ENCODE assay signal across 10 mouse cellular contexts in the genomic region with DNA sequence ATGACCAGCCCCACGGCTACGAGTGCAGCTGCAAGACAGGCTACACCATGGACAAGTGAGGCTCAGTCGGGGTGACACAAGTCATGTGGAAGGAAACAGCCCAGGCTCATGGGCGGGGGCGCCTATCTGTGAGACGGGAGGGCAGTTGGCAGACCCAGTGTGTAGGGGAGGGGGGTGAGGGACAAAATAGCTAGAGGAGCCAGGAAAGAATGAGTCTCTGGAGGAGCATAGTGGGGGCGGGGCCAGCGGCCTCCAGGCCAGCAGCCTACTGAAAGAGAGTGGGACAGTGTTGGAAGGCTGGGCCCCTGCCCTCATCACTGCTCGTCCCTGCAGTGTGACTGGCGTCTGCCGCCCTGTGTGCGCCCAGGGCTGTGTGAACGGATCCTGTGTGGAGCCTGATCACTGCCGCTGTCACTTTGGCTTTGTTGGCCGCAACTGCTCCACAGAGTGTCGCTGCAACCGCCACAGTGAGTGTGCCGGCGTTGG. TPM values are rescaled to one million over a fixed set of nuclear protein-coding genes. Genes with fewer than 3 reads are reported as not detected.
DNase-seq lines count a peak whose midpoint lies in the region; ATAC-seq and TF ChIP-seq lines count a peak whose summit lies in the region.
"Had no signal": no experiment of that assay in that cellular context is flagged by ENCODE, and none has a peak within 500 bp of the region (broad histone marks: within the 10 kb centered on the region; RNA-seq: fewer than 3 reads in every experiment).

No protein-coding gene starts in this region.

- peaks cover 81% of the 10 kb centered on the region for H3K36me3 ChIP-seq in heart, embryonic 12.5 days
- peaks cover 92% of the 10 kb centered on the region for H3K36me3 ChIP-seq in G1E (replicated peaks)
- peaks cover 94% of the 10 kb centered on the region for H3K36me3 ChIP-seq in forebrain, embryonic 12.5 days (replicated peaks)
- no peaks in the 10 kb centered on the region; the same call in 1 of the 2 replicates for H3K36me3 ChIP-seq in intestine, embryonic 16.5 days (ENCODE audit: control insufficient read depth, insufficient read depth, low read length)
- peaks cover 6% of the 10 kb centered on the region; the same call in 1 of the 2 replicates for H3K36me3 ChIP-seq in liver, embryonic 12.5 days

- no peaks in the 10 kb centered on the region for H3K27me3 ChIP-seq in heart, embryonic 12.5 days (replicated peaks)
- no peaks in the 10 kb centered on the region for H3K27me3 ChIP-seq in G1E (ENCODE audit: insufficient read depth, low read length)
- H3K27me3 ChIP-seq in forebrain, embryonic 12.5 days = no peaks in the 10 kb centered on the region
- no peaks in the 10 kb centered on the region for H3K27me3 ChIP-seq in intestine, embryonic 16.5 days (replicated peaks; ENCODE audit: control insufficient read depth, insufficient read depth, low read length)
- no peaks in the 10 kb centered on the region for H3K27me3 ChIP-seq in liver, embryonic 12.5 days (replicated peaks)

- peaks cover 13% of the 10 kb centered on the region for H3K4me1 ChIP-seq in heart, embryonic 12.5 days (replicated peaks)
- peaks cover 6% of the 10 kb centered on the region; the same call in 1 of the 2 replicates for H3K4me1 ChIP-seq in G1E (ENCODE audit: insufficient read depth, low read depth, low read length)
- peaks cover 10% of the 10 kb centered on the region; the same call in 1 of the 2 replicates for H3K4me1 ChIP-seq in forebrain, embryonic 12.5 days
- H3K4me1 ChIP-seq in intestine, embryonic 16.5 days (ENCODE audit: control insufficient read depth, insufficient read depth, low read length) = no peaks in the 10 kb centered on the region
- H3K4me1 ChIP-seq in liver, embryonic 12.5 days = no peaks in the 10 kb centered on the region

- no peak for TF ChIP-seq CTCF in G1E (IDR thresholded peaks at IDR 0.05; ENCODE audit: low read depth, low read length)

- no peak for DNase-seq in heart, adult 8-10 months (ENCODE audit: low spot score)
- DNase-seq in G1E (ENCODE audit: low spot score) = no peak
- DNase-seq in gastrocnemius, postnatal 36 days = no peak
- no peak for DNase-seq in layer of hippocampus, adult 18-20 months (ENCODE audit: low spot score in 2 of 2)

- intact Hi-C loops in gastrocnemius, postnatal 36 days (cut with DNase I) = no loop called here

- H3K4me3 ChIP-seq in heart, embryonic 12.5 days = no peak overlapping the region
- 0 out of 2 replicates have a peak overlapping the region, but pooled peaks have one; percentile 13 for H3K4me3 ChIP-seq in G1E (ENCODE audit: low read depth, low read length)
- H3K4me3 ChIP-seq in forebrain, embryonic 12.5 days (replicated peaks) = no peak overlapping the region
- no peak overlapping the region for H3K4me3 ChIP-seq in intestine, embryonic 16.5 days (ENCODE audit: low read length)
- H3K4me3 ChIP-seq in liver, embryonic 12.5 days = no peak overlapping the region

- H3K9me3 ChIP-seq in heart, embryonic 12.5 days (replicated peaks) = no peaks in the 10 kb centered on the region
- H3K9me3 ChIP-seq in G1E (replicated peaks) = no peaks in the 10 kb centered on the region
- no peaks in the 10 kb centered on the region for H3K9me3 ChIP-seq in forebrain, embryonic 12.5 days
- no peaks in the 10 kb centered on the region for H3K9me3 ChIP-seq in intestine, embryonic 16.5 days (ENCODE audit: control insufficient read depth, low read length)
- no peaks in the 10 kb centered on the region for H3K9me3 ChIP-seq in liver, embryonic 12.5 days (replicated peaks)

- WGBS in heart, embryonic 12.5 days = 71% methylated on average over 19 of the region's 19 CpGs
- 71% methylated on average over 19 of the region's 19 CpGs for WGBS in forebrain, embryonic 12.5 days
- WGBS in intestine, embryonic 16.5 days = 80% methylated on average over 19 of the region's 19 CpGs
- WGBS in liver, embryonic 12.5 days (ENCODE audit: insufficient replicate concordance) = 80% methylated on average over 19 of the region's 19 CpGs

- ATAC-seq in heart, embryonic 12.5 days (ENCODE audit: insufficient number of reproducible peaks, low FRiP score) = peak; percentile 62
- ATAC-seq in G1E (ENCODE audit: extremely low read depth, insufficient number of reproducible peaks, low FRiP score, poor library complexity, severe bottlenecking) = no peak
- peak; percentile 60 for ATAC-seq in forebrain, embryonic 12.5 days (ENCODE audit: low FRiP score)
- ATAC-seq in intestine, embryonic 16.5 days = peak; percentile 31; the same call in 1 of the 2 replicates
- ATAC-seq in liver, embryonic 12.5 days = no peak

- H3K4me2 ChIP-seq in heart, embryonic 12.5 days = no peak overlapping the region
- H3K4me2 ChIP-seq in forebrain, embryonic 12.5 days = no peak overlapping the region
- H3K4me2 ChIP-seq in intestine, embryonic 16.5 days (ENCODE audit: low read depth, low read length) = no peak overlapping the region
- H3K4me2 ChIP-seq in liver, embryonic 12.5 days = no peak overlapping the region

- H3K27ac ChIP-seq in heart, embryonic 12.5 days (ENCODE audit: poor library complexity, severe bottlenecking) = no peak overlapping the region
- H3K27ac ChIP-seq in forebrain, embryonic 12.5 days = peak overlapping the region; percentile 15
- H3K27ac ChIP-seq in intestine, embryonic 16.5 days (ENCODE audit: low read length) = no peak overlapping the region
- no peak overlapping the region for H3K27ac ChIP-seq in liver, embryonic 12.5 days

- H3K9ac ChIP-seq in heart, embryonic 12.5 days = peak overlapping the region; percentile 15; the same call in 1 of the 2 replicates
- H3K9ac ChIP-seq in forebrain, embryonic 12.5 days = no peak overlapping the region
- H3K9ac ChIP-seq in intestine, embryonic 16.5 days (ENCODE audit: low read depth, low read length) = no peak overlapping the region
- H3K9ac ChIP-seq in liver, embryonic 12.5 days = no peak overlapping the region

RNA-seq across cellular contexts. Expression of a gene that starts 10.8 kb away (rescaled TPM):
- not detected in 2 replicates for polyA plus RNA-seq in heart, embryonic 12.5 days (2016; fragmentation: Nextera tagmentation; extraction: Ambion mirVana)
- total RNA-seq in heart, adult 8-10 months (2022) = not detected
- total RNA-seq in G1E (2014; fragmentation: Nextera tagmentation) (not detected in 2 replicates), G1E (2017) (not detected in 2 replicates)
- not detected in 2 replicates for polyA plus RNA-seq in G1E (2012)
- not detected in 2 replicates for polyA plus RNA-seq in forebrain, embryonic 12.5 days (2016; fragmentation: Nextera tagmentation; extraction: Ambion mirVana)
- polyA plus RNA-seq in intestine, embryonic 16.5 days (2015; fragmentation: Nextera tagmentation; extraction: Ambion mirVana) = 0.69 and 1.1 TPM in 2 replicates
- not detected in 2 replicates for polyA plus RNA-seq in liver, embryonic 12.5 days (2016; fragmentation: Nextera tagmentation; extraction: Ambion mirVana)
- not detected for total RNA-seq in gastrocnemius, postnatal 36 days (2021)
- total RNA-seq in layer of hippocampus, adult 18-20 months (2021) = not detected
- total RNA-seq: megakaryocyte-erythroid progenitor cell, adult 5-6 weeks had no signal
- polyA plus RNA-seq: large intestine, adult 2 months had no signal

RNA-seq across cellular contexts. Expression of a gene that starts 39.7 kb away (rescaled TPM):
- 4.1 and 5.9 TPM in 2 replicates for polyA plus RNA-seq in heart, embryonic 12.5 days (2016; fragmentation: Nextera tagmentation; extraction: Ambion mirVana)
- total RNA-seq in heart, adult 8-10 months (2022) = 10 to 100 TPM; 34.3 to 45.6 (median 40.1) TPM
- total RNA-seq in G1E (2014; fragmentation: Nextera tagmentation) = 6.1 and 13.0 TPM in 2 replicates
- 4.6 and 4.8 TPM in 2 replicates for total RNA-seq in G1E (2017)
- polyA plus RNA-seq in G1E (2012) = 15.7 and 16.1 TPM in 2 replicates
- 7.6 and 8.8 TPM in 2 replicates for polyA plus RNA-seq in forebrain, embryonic 12.5 days (2016; fragmentation: Nextera tagmentation; extraction: Ambion mirVana)
- 9.1 and 11.8 TPM in 2 replicates for polyA plus RNA-seq in intestine, embryonic 16.5 days (2015; fragmentation: Nextera tagmentation; extraction: Ambion mirVana)
- polyA plus RNA-seq in liver, embryonic 12.5 days (2016; fragmentation: Nextera tagmentation; extraction: Ambion mirVana) = 2.9 and 3.3 TPM in 2 replicates
- total RNA-seq in gastrocnemius, postnatal 36 days (2021) = 10 to 100 TPM; 18.6 to 20.6 TPM
- total RNA-seq in layer of hippocampus, adult 18-20 months (2021) = 10 to 100 TPM in 1 of 2 experiments, 1 to 10 TPM in 1; 9.4 to 11.0 TPM

RNA-seq across cellular contexts. Expression of a gene that starts 41.8 kb away (rescaled TPM):
- 10.3 and 10.8 TPM in 2 replicates for polyA plus RNA-seq in heart, embryonic 12.5 days (2016; fragmentation: Nextera tagmentation; extraction: Ambion mirVana)
- 10 to 100 TPM; 33.9 to 35.8 (median 34.8) TPM for total RNA-seq in heart, adult 8-10 months (2022)
- total RNA-seq in G1E (2014; fragmentation: Nextera tagmentation) (14.3 and 14.4 TPM in 2 replicates), G1E (2017) (6.3 and 7.5 TPM in 2 replicates)
- polyA plus RNA-seq in G1E (2012) = 24.4 and 25.3 TPM in 2 replicates
- polyA plus RNA-seq in forebrain, embryonic 12.5 days (2016; fragmentation: Nextera tagmentation; extraction: Ambion mirVana) = 18.5 and 18.8 TPM in 2 replicates
- polyA plus RNA-seq in intestine, embryonic 16.5 days (2015; fragmentation: Nextera tagmentation; extraction: Ambion mirVana) = 6.8 and 7.1 TPM in 2 replicates
- polyA plus RNA-seq in liver, embryonic 12.5 days (2016; fragmentation: Nextera tagmentation; extraction: Ambion mirVana) = 2.6 TPM in 2 replicates
- 10 to 100 TPM; 16.3 to 16.6 TPM for total RNA-seq in gastrocnemius, postnatal 36 days (2021)
- total RNA-seq in layer of hippocampus, adult 18-20 months (2021) = 10 to 100 TPM; 99.1 to 99.9 TPM

RNA-seq across cellular contexts. Expression of a gene that starts 52.9 kb away (rescaled TPM):
- polyA plus RNA-seq in heart, embryonic 12.5 days (2016; fragmentation: Nextera tagmentation; extraction: Ambion mirVana) = 0.23 and 0.30 TPM in 2 replicates
- under 1 TPM in 1 of 4 experiments, not detected in 3; 0.14 TPM for total RNA-seq in heart, adult 8-10 months (2022)
- total RNA-seq in G1E (2014; fragmentation: Nextera tagmentation) (not detected in 2 replicates), G1E (2017) (not detected in 2 replicates)
- not detected in 2 replicates for polyA plus RNA-seq in G1E (2012)
- polyA plus RNA-seq in forebrain, embryonic 12.5 days (2016; fragmentation: Nextera tagmentation; extraction: Ambion mirVana) = 11.9 and 12.1 TPM in 2 replicates
- polyA plus RNA-seq in intestine, embryonic 16.5 days (2015; fragmentation: Nextera tagmentation; extraction: Ambion mirVana) = 0.61 and 1.1 TPM in 2 replicates
- 0.14 TPM in 2 replicates for polyA plus RNA-seq in liver, embryonic 12.5 days (2016; fragmentation: Nextera tagmentation; extraction: Ambion mirVana)
- not detected for total RNA-seq in gastrocnemius, postnatal 36 days (2021)
- total RNA-seq in layer of hippocampus, adult 18-20 months (2021) = 10 to 100 TPM; 23.0 to 25.0 TPM
- total RNA-seq: megakaryocyte-erythroid progenitor cell, adult 5-6 weeks had no signal

RNA-seq across cellular contexts. Expression of a gene that starts 53.9 kb away (rescaled TPM):
- polyA plus RNA-seq in heart, embryonic 12.5 days (2016; fragmentation: Nextera tagmentation; extraction: Ambion mirVana) = not detected in 2 replicates
- total RNA-seq in heart, adult 8-10 months (2022) = not detected
- total RNA-seq in G1E (2014; fragmentation: Nextera tagmentation) (not detected in 2 replicates), G1E (2017) (not detected in 2 replicates)
- not detected in 2 replicates for polyA plus RNA-seq in G1E (2012)
- polyA plus RNA-seq in forebrain, embryonic 12.5 days (2016; fragmentation: Nextera tagmentation; extraction: Ambion mirVana) = 0.27 and 0.52 TPM in 2 replicates
- polyA plus RNA-seq in intestine, embryonic 16.5 days (2015; fragmentation: Nextera tagmentation; extraction: Ambion mirVana) = 0.18 and 0.43 TPM in 2 replicates
- polyA plus RNA-seq in liver, embryonic 12.5 days (2016; fragmentation: Nextera tagmentation; extraction: Ambion mirVana) = 0.30 TPM in 1 of 2 replicates, not detected in the other
- not detected for total RNA-seq in gastrocnemius, postnatal 36 days (2021)
- not detected for total RNA-seq in layer of hippocampus, adult 18-20 months (2021)
- total RNA-seq: megakaryocyte-erythroid progenitor cell, adult 5-6 weeks had no signal

Comparison
In these comparisons a context has a peak if more than half of its experiments do, and no peak if none do; other contexts are left out.
1. ATAC-seq: peak in heart, embryonic 12.5 days (single experiment), forebrain, embryonic 12.5 days (single experiment) and intestine, embryonic 16.5 days (single experiment); none in G1E (single experiment) and liver, embryonic 12.5 days (single experiment).